Mouse (Mus musculus) kidney, adult 2 months (tissue): Measurements from ENCODE around the gene Palm. TPM values are rescaled to one million over a fixed set of nuclear protein-coding genes. Genes with fewer than 3 reads are reported as not detected.

Source experiments
- DNase-seq: peaks from one replicate; pipeline ENCODE4 v3.0.0; 2021
- H3K27ac ChIP-seq: fragments of 200-500 bp; 2 replicates; pipeline ENCODE4 v1.5.1; 2012; ENCODE audit warnings: low read depth, low read length, control low read depth, inconsistent platforms; ENCODE audit not compliant: insufficient read depth
- H3K27me3 ChIP-seq: fragments of 200-500 bp; replicated peaks from 2 replicates; pipeline ENCODE4 v1.6.1; 2012; ENCODE audit warnings: mild to moderate bottlenecking, moderate library complexity, low read length, inconsistent platforms; ENCODE audit not compliant: control insufficient read depth, insufficient read depth
- H3K36me3 ChIP-seq: fragments of 200-500 bp; 2 replicates; pipeline ENCODE4 v1.6.1; 2012; ENCODE audit warnings: mild to moderate bottlenecking, moderate library complexity, low read length, inconsistent platforms; ENCODE audit not compliant: control insufficient read depth, insufficient read depth
- H3K4me1 ChIP-seq: fragments of 200-500 bp; 2 replicates; pipeline ENCODE4 v1.6.1; 2011; ENCODE audit warnings: low read length; ENCODE audit not compliant: control insufficient read depth, insufficient read depth
- H3K4me3 ChIP-seq: fragments of 200-500 bp; 2 replicates; pipeline ENCODE4 v1.5.1; 2011; ENCODE audit warnings: mild to moderate bottlenecking, low read depth, low read length, control low read depth; ENCODE audit not compliant: insufficient read depth
- CTCF ChIP-seq: fragments of 200-500 bp; conservative IDR thresholded peaks from 2 replicates; pipeline ENCODE4 v1.5.1; 2011; ENCODE audit warnings: low read depth, mild to moderate bottlenecking, control low read depth, low read length, moderate library complexity, mixed read lengths; ENCODE audit not compliant: insufficient read depth, insufficient read length
- POLR2A ChIP-seq: fragments of 200-500 bp; IDR thresholded peaks from one replicate; pipeline ENCODE4 v1.6.1; 2011; ENCODE audit warnings: low read depth, low read length, control low read depth
- WGBS: fragments of 180-500 bp; shearing (Covaris S2); methylation state at CpG from one replicate; pipeline ENCODE4 v1.1.7; 2018; 5-methylcytosine and 5-hydroxymethylcytosine counted together
- polyA plus RNA-seq: library from polyadenylated mRNA; depleted of rRNA; stranded (reverse); fragments of >200 nt; gene quantifications from 2 replicates; pipeline ENCODE4 v1.2.3, GENCODE M21; 2012

Palm gene
- polyA plus RNA-seq, 1 experiment = 110 TPM

GRCm38 (mm10) chr10:79860079-79860911 is 66.9 kb downstream of the Palm start:
- peaks cover 62% of the 10 kb centered on the region for H3K4me1 ChIP-seq
- 71% methylated on average over 26 of the region's 26 CpGs for WGBS
- no peaks in the 10 kb centered on the region for H3K27me3 ChIP-seq
- H3K27ac ChIP-seq = peak overlapping the region; percentile 79; the same call in 1 of the 2 replicates
- no peak overlapping the region for H3K4me3 ChIP-seq
- DNase-seq = peak; percentile 28
- TF ChIP-seq CTCF (no peak), POLR2A (no peak)
- H3K36me3 ChIP-seq = peaks cover 20% of the 10 kb centered on the region

DNA sequence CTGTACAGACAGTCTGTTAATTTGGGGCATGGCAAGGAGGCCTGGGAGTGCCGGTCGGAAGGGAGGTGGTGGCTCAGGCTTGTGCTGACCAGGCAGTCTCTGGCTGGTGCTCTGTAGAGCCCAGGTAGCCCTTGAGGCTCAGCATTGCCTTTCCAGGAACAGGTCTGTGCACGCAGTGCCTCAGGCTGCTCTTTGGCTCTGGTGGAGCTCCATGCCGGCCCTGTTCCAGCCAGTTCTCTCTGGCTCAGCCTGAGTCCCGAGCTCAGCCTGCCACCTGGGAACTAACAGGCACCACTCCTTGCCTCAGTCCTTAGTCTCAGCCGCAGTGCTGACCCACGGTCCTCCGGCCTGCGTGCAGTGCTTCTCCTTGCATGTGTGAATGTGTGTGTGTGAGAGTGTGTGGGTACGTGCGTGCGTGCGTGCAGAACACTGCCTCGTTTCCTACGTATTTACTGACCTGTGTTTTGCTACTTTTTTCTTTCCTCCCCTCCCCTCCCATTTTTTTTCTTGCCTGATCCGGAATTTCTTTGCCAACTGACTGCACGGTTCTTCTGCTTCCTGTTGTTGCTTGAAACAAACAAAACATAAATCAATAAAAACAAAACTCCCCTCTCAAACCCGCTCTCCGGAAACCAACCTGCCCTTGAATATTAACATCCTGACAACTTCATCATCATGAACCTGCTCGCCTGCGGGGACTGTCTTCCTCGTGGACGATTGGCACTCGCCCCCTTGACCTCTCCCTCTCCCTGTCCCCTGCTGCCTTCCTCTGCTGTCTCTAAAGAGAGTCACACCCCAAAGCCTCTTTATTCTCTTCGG is 68.1 kb downstream of the Palm start:
- DNase-seq = peak; percentile 88
- Histone ChIP-seq H3K36me3 (peaks cover 20% of the 10 kb centered on the region), H3K4me1 (peaks cover 66% of the 10 kb centered on the region), H3K4me3 (no peak overlapping the region), H3K27me3 (no peaks in the 10 kb centered on the region), H3K27ac (peak overlapping the region; percentile 79)
- no peak for TF ChIP-seq POLR2A
- TF ChIP-seq CTCF = no peak
- WGBS = 19% methylated on average over 25 of the region's 25 CpGs

DNA sequence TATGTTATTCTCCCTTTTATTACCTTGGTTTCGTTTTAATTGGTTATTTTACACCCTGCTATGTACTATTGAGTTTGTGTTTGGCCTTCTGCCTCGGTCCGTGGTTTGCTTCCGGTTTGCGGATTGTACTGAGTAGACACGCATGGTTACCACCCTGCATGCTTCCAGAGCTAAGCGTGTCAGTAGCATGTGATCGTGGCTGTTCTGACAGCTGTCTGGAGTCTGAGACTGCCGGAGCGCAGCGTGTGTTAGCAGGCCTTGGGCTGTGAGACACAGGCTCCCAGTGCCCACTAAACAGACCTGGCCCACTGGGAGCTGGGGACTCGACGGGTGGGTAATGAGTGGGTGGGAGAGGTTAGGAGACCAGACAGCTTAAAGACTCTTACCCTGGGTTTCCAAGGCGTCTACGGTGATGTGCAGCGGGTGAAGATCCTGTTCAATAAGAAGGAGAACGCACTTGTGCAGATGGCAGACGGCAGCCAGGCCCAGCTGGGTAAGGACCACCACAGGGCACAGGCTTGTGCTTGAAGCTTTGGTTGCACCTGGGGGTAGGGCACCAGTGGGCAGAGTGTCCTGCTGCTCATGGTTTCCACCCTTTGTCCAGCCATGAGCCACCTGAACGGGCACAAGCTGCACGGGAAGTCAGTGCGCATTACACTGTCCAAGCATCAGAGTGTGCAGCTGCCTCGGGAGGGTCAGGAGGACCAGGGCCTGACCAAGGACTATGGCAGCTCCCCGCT is 68.8 kb downstream of the Palm start:
- Histone ChIP-seq H3K36me3 (peaks cover 20% of the 10 kb centered on the region), H3K4me1 (peaks cover 58% of the 10 kb centered on the region), H3K27ac (peak overlapping the region; percentile 34; the same call in 1 of the 2 replicates), H3K4me3 (no peak overlapping the region), H3K27me3 (no peaks in the 10 kb centered on the region)
- peak; percentile 59 for DNase-seq
- 44% methylated on average over 23 of the region's 23 CpGs for WGBS
- TF ChIP-seq POLR2A = no peak
- no peak for TF ChIP-seq CTCF

- Histone ChIP-seq H3K4me1 (peaks cover 51% of the 10 kb centered on the region), H3K27me3 (no peaks in the 10 kb centered on the region), H3K4me3 (no peak overlapping the region), H3K36me3 (peaks cover 20% of the 10 kb centered on the region), H3K27ac (no peak overlapping the region)
- TF ChIP-seq POLR2A (no peak), CTCF (no peak)
- WGBS = 34% methylated on average over 10 of the region's 10 CpGs
- DNase-seq = peak; percentile 30
Observed at GRCm38 (mm10) chr10:79862925-79863324, 69.6 kb downstream of the Palm start.

GRCm38 (mm10) chr10:79864351-79865188 is 71.2 kb downstream of the Palm start:
- Histone ChIP-seq H3K4me1 (peaks cover 35% of the 10 kb centered on the region), H3K27ac (no peak overlapping the region), H3K27me3 (no peaks in the 10 kb centered on the region), H3K36me3 (peaks cover 14% of the 10 kb centered on the region), H3K4me3 (no peak overlapping the region)
- DNase-seq = peak; percentile 33
- WGBS = 54% methylated on average over 10 of the region's 10 CpGs
- no peak for TF ChIP-seq POLR2A
- TF ChIP-seq CTCF = no peak

DNA sequence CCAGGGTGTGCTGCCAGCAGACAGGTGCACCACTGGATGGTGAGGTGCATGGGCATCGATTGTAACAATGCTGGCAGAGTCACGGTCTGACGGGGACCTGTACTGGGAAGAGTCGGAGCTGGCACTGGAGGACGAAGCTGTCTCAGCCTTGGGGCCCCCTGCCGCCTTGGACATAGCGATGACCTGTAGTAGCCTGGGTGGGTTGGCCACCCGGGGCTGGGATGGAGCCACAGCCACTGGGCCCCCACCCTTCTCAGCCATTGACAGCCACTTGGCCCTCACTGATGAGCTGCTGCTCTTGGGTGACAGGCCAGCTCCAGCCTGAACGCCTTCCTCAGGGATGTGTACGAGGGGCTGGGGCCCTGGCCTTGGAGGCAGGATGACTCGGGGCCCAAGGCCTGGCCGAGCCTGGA is 71.8 kb downstream of the Palm start:
- Histone ChIP-seq H3K27ac (no peak overlapping the region), H3K27me3 (no peaks in the 10 kb centered on the region), H3K36me3 (peaks cover 8% of the 10 kb centered on the region), H3K4me3 (no peak overlapping the region), H3K4me1 (peaks cover 28% of the 10 kb centered on the region)
- no peak for DNase-seq
- 46% methylated on average over 12 of the region's 12 CpGs for WGBS
- TF ChIP-seq POLR2A = no peak
- no peak for TF ChIP-seq CTCF
